Mouse (Mus musculus) lung, adult 2 months (tissue): ENCODE results near the gene Terf2.

Experiments
- CTCF ChIP-seq: fragments of 200-500 bp; IDR thresholded peaks from 2 replicates; pipeline ENCODE4 v1.5.1; 2011; ENCODE audit warnings: mild to moderate bottlenecking, low read length, control low read depth; ENCODE audit not compliant: insufficient read depth
- POLR2A ChIP-seq: fragments of 200-500 bp; IDR thresholded peaks from 2 replicates; pipeline ENCODE4 v1.6.1; 2011; ENCODE audit warnings: low read depth, mild to moderate bottlenecking, control low read depth, low read length, borderline replicate concordance; ENCODE audit errors: extremely low read depth

DNA sequence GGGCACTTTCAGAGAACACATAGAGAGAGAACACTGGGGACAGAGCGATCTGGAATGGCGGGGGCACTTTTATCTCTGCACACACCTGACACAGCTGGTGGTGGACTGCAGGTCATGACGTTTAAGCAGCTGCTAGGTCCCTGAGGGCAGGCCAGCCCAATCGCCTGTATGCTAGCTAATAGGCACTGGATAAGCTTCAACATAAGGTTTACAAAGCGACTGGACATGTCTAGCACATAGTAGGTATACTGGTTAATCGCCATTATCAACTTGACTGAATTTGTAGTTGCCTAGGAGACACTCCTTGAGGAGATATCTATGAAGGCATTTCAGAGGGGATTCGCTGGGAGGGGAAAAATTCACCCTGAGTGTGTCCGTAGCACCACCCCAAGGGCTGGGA, 28.0 kb upstream of the Terf2 start:
- TF ChIP-seq CTCF (no peak), POLR2A (no peak)
